Mouse (Mus musculus): Measurements from ENCODE around the gene Arsg. TPM values are rescaled to one million over a fixed set of nuclear protein-coding genes. Genes with fewer than 3 reads are reported as not detected.

The Arsg gene
- polyA plus RNA-seq, 1 experiment from 2014 or later = 3.8 TPM

DNA sequence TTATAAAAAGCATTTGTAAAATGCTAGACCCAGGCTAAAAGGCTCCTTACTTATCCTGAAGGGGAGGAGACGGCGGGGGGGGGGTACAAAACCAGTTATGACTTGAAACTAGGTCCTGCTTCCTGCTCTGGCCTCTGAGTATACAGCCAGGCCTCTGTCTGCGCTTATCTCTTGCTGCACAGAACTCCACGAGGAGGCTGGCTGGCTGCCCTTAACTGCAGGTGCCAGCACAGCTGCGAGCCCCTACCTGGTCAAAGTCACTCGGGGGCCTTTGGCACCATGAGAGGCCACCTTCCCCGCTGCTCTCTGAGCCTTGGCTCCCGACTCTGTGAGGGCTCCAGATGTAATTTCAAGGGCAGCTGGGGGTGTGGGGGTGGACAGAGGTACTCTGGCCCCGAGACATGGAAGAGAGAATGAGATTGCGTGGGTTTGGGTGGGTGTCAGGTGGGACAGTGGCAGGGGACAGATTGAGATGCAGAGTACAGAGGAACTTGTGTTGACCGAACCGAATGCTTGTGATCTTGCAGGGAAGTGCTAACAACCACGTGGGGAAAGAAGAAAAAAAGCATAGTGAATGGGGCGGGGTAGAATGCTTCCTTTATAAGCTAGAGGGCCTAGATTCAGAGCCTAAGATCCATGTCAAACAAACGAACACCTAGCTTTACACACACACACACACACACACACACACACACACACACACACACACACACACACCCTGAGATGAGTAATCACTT is 114.6 kb downstream of the Arsg start:
- peak overlapping the region; percentile 66 for H3K4me2 ChIP-seq (ENCODE audit: low read depth, low read length)
- peaks cover 3% of the 10 kb centered on the region; the same call in 1 of the 2 replicates for H3K36me3 ChIP-seq (ENCODE audit: control insufficient read depth, insufficient read depth)
- H3K4me3 ChIP-seq (ENCODE audit: low read depth, low read length) = peak overlapping the region; percentile 39
- no peaks in the 10 kb centered on the region for H3K9me3 ChIP-seq (replicated peaks; ENCODE audit: control insufficient read depth, low read length)
- peak overlapping the region; percentile 81 for H3K27ac ChIP-seq (ENCODE audit: low read length)
- 15% methylated on average over 15 of the region's 15 CpGs for WGBS (ENCODE audit: insufficient replicate concordance)
- peak; percentile 95 for ATAC-seq (ENCODE audit: low read depth)
- no peaks in the 10 kb centered on the region for H3K27me3 ChIP-seq (ENCODE audit: control insufficient read depth, insufficient read depth, low read depth, low read length)
- peaks cover 33% of the 10 kb centered on the region for H3K4me1 ChIP-seq (ENCODE audit: control insufficient read depth, low read depth, low read length)
- peak overlapping the region; percentile 54 for H3K9ac ChIP-seq (ENCODE audit: low read depth, low read length)

GRCm38 (mm10) chr11:109590012-109590411 is 116.8 kb downstream of the Arsg start:
- WGBS (ENCODE audit: insufficient replicate concordance) = 74% methylated on average over 8 of the region's 8 CpGs
- Histone ChIP-seq H3K9me3 (replicated peaks; ENCODE audit: control insufficient read depth, low read length) (no peaks in the 10 kb centered on the region), H3K4me3 (ENCODE audit: low read depth, low read length) (no peak overlapping the region), H3K36me3 (ENCODE audit: control insufficient read depth, insufficient read depth) (peaks cover 5% of the 10 kb centered on the region), H3K4me1 (ENCODE audit: control insufficient read depth, low read depth, low read length) (peaks cover 21% of the 10 kb centered on the region), H3K27ac (ENCODE audit: low read length) (no peak overlapping the region), H3K27me3 (ENCODE audit: control insufficient read depth, insufficient read depth, low read depth, low read length) (no peaks in the 10 kb centered on the region), H3K4me2 (ENCODE audit: low read depth, low read length) (no peak overlapping the region), H3K9ac (ENCODE audit: low read depth, low read length) (no peak overlapping the region)
- ATAC-seq (ENCODE audit: low read depth) = no peak

DNA sequence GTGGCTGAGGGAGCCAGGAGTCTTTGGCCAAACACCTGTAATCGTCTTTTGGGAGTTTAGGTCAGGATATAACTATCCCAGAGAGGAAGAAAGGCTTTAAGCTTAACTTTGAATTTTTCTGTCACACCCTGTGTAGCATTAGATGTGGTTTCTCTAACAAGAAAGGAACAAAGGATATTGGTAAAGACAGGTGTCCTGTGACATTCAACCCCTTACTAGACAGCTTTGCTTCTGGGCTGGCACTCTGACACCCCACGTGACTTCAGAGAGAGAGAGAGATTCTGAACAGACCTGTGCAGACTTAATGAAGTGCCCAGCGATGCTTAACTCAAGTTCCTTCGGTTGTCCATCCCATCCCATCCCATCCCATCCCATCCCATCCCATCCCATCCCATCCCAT is 118.3 kb downstream of the Arsg start:
- Histone ChIP-seq H3K36me3 (ENCODE audit: control insufficient read depth, insufficient read depth) (peaks cover 18% of the 10 kb centered on the region), H3K4me1 (ENCODE audit: control insufficient read depth, low read depth, low read length) (peaks cover 17% of the 10 kb centered on the region), H3K27me3 (ENCODE audit: control insufficient read depth, insufficient read depth, low read depth, low read length) (no peaks in the 10 kb centered on the region), H3K4me2 (ENCODE audit: low read depth, low read length) (no peak overlapping the region), H3K9ac (ENCODE audit: low read depth, low read length) (no peak overlapping the region), H3K4me3 (ENCODE audit: low read depth, low read length) (no peak overlapping the region), H3K9me3 (replicated peaks; ENCODE audit: control insufficient read depth, low read length) (no peaks in the 10 kb centered on the region), H3K27ac (ENCODE audit: low read length) (no peak overlapping the region)
- no peak for ATAC-seq (ENCODE audit: low read depth)
- 83% methylated on average over 4 of the region's 4 CpGs for WGBS (ENCODE audit: insufficient replicate concordance)

DNA sequence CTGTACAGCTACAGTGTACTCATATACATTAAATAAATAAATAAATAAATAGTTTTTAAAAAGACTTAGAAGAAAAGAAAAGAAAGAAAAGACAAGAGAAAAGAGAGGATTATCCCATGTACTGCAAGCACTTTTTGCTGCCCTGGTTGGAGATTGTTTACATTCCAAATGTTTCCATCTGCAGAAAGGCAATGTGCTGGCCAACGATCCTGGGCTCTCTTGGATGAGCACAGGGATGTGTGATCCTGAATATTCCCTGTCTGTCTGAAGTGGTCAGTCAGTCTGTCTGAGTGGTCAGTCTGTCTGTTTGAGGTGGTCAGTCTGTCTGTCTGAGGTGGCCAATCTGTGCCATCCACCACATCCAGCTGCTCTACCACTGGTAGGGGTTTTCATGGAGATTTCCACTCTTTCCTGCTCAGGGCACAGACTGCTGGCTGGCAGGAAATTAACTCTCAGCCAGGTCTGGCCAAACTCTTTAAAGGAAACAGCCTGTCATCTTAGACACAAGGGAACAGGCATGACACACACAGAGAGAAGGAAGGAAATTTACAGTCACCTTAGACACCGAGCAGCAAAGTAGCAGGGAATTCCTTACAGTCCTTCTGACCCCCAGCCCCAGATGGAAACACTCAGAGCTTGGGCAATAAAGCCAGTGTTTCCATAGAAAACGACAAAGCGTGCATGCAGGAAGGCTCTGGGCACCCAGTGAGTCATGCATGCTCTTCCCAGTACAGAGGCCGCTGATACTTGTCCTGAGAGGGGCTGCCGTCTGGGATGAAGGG is 120.2 kb downstream of the Arsg start:
- Histone ChIP-seq H3K4me2 (ENCODE audit: low read depth, low read length) (no peak overlapping the region), H3K4me3 (ENCODE audit: low read depth, low read length) (no peak overlapping the region), H3K9ac (ENCODE audit: low read depth, low read length) (no peak overlapping the region), H3K27me3 (ENCODE audit: control insufficient read depth, insufficient read depth, low read depth, low read length) (no peaks in the 10 kb centered on the region), H3K9me3 (replicated peaks; ENCODE audit: control insufficient read depth, low read length) (no peaks in the 10 kb centered on the region), H3K36me3 (ENCODE audit: control insufficient read depth, insufficient read depth) (peaks cover 22% of the 10 kb centered on the region), H3K27ac (ENCODE audit: low read length) (no peak overlapping the region), H3K4me1 (ENCODE audit: control insufficient read depth, low read depth, low read length) (no peaks in the 10 kb centered on the region; the same call in 1 of the 2 replicates)
- 0 out of 2 replicates have a peak, but pooled peaks have one; percentile 23 for ATAC-seq (ENCODE audit: low read depth)
- WGBS (ENCODE audit: insufficient replicate concordance) = 52% methylated on average over 6 of the region's 6 CpGs

- WGBS (ENCODE audit: insufficient replicate concordance) = 90% methylated on average over 8 of the region's 8 CpGs
- no peaks in the 10 kb centered on the region for H3K27me3 ChIP-seq (ENCODE audit: control insufficient read depth, insufficient read depth, low read depth, low read length)
- H3K36me3 ChIP-seq (ENCODE audit: control insufficient read depth, insufficient read depth) = peaks cover 33% of the 10 kb centered on the region
- H3K27ac ChIP-seq (ENCODE audit: low read length) = no peak overlapping the region
- H3K4me1 ChIP-seq (ENCODE audit: control insufficient read depth, low read depth, low read length) = no peaks in the 10 kb centered on the region
- H3K9me3 ChIP-seq (replicated peaks; ENCODE audit: control insufficient read depth, low read length) = no peaks in the 10 kb centered on the region
- no peak overlapping the region for H3K4me3 ChIP-seq (ENCODE audit: low read depth, low read length)
- no peak overlapping the region for H3K9ac ChIP-seq (ENCODE audit: low read depth, low read length)
- no peak overlapping the region for H3K4me2 ChIP-seq (ENCODE audit: low read depth, low read length)
- ATAC-seq (ENCODE audit: low read depth) = no peak
These were observed 121.6 kb downstream of the Arsg start for GRCm38 (mm10) chr11:109594761-109595160.

GRCm38 (mm10) chr11:109598778-109599570 is 125.8 kb downstream of the Arsg start:
- peaks cover 56% of the 10 kb centered on the region for H3K36me3 ChIP-seq (ENCODE audit: control insufficient read depth, insufficient read depth)
- no peak for ATAC-seq (ENCODE audit: low read depth)
- 83% methylated on average over 12 of the region's 12 CpGs for WGBS (ENCODE audit: insufficient replicate concordance)

GRCm38 (mm10) chr11:109607600-109607999 is 134.4 kb downstream of the Arsg start:
- peaks cover 30% of the 10 kb centered on the region for H3K4me1 ChIP-seq (ENCODE audit: control insufficient read depth, low read depth, low read length)
- no peak overlapping the region for H3K4me3 ChIP-seq (ENCODE audit: low read depth, low read length)
- no peaks in the 10 kb centered on the region for H3K9me3 ChIP-seq (replicated peaks; ENCODE audit: control insufficient read depth, low read length)
- 77% methylated on average over 6 of the region's 6 CpGs for WGBS (ENCODE audit: insufficient replicate concordance)
- no peak overlapping the region for H3K27ac ChIP-seq (ENCODE audit: low read length)
- peaks cover 7% of the 10 kb centered on the region for H3K36me3 ChIP-seq (ENCODE audit: control insufficient read depth, insufficient read depth)
- H3K4me2 ChIP-seq (ENCODE audit: low read depth, low read length) = no peak overlapping the region
- ATAC-seq (ENCODE audit: low read depth) = no peak
- H3K9ac ChIP-seq (ENCODE audit: low read depth, low read length) = no peak overlapping the region
- H3K27me3 ChIP-seq (ENCODE audit: control insufficient read depth, insufficient read depth, low read depth, low read length) = no peaks in the 10 kb centered on the region

More at GRCm38 (mm10) chr11:109598778-109599570, 125.8 kb downstream of the Arsg start:
- Histone ChIP-seq H3K4me1 (ENCODE audit: control insufficient read depth, low read depth, low read length) (no peaks in the 10 kb centered on the region), H3K4me2 (ENCODE audit: low read depth, low read length) (no peak overlapping the region), H3K9ac (ENCODE audit: low read depth, low read length) (no peak overlapping the region), H3K27me3 (ENCODE audit: control insufficient read depth, insufficient read depth, low read depth, low read length) (no peaks in the 10 kb centered on the region), H3K4me3 (ENCODE audit: low read depth, low read length) (no peak overlapping the region), H3K9me3 (replicated peaks; ENCODE audit: control insufficient read depth, low read length) (no peaks in the 10 kb centered on the region), H3K27ac (ENCODE audit: low read length) (no peak overlapping the region)

GRCm38 (mm10) chr11:109608976-109609625 is 135.9 kb downstream of the Arsg start:
- Histone ChIP-seq H3K27me3 (ENCODE audit: control insufficient read depth, insufficient read depth, low read depth, low read length) (no peaks in the 10 kb centered on the region), H3K9ac (ENCODE audit: low read depth, low read length) (peak overlapping the region; percentile 2; the same call in 1 of the 2 replicates), H3K27ac (ENCODE audit: low read length) (0 out of 2 replicates have a peak overlapping the region, but pooled peaks have one; percentile 31), H3K4me3 (ENCODE audit: low read depth, low read length) (peak overlapping the region; percentile 91), H3K36me3 (ENCODE audit: control insufficient read depth, insufficient read depth) (no peaks in the 10 kb centered on the region; the same call in 1 of the 2 replicates), H3K4me2 (ENCODE audit: low read depth, low read length) (peak overlapping the region; percentile 95), H3K4me1 (ENCODE audit: control insufficient read depth, low read depth, low read length) (peaks cover 37% of the 10 kb centered on the region), H3K9me3 (replicated peaks; ENCODE audit: control insufficient read depth, low read length) (no peaks in the 10 kb centered on the region)
- ATAC-seq (ENCODE audit: low read depth) = no peak
- WGBS (ENCODE audit: insufficient replicate concordance) = 40% methylated on average over 6 of the region's 6 CpGs

Data from liver, embryonic 16.5 days (tissue).